Mouse (Mus musculus) brain, embryonic 14.5 days (tissue): Measurements from ENCODE around the gene Cntnap2.

Experiments used
- CTCF ChIP-seq: fragments of 200-500 bp; IDR thresholded peaks from 2 replicates; pipeline ENCODE4 v1.5.1; 2012; ENCODE audit warnings: inconsistent platforms, mild to moderate bottlenecking, moderate library complexity, borderline replicate concordance; ENCODE audit not compliant: insufficient read depth, insufficient read length; ENCODE audit errors: extremely low read depth
- POLR2A ChIP-seq: fragments of 200-500 bp; IDR thresholded peaks from 2 replicates; pipeline ENCODE4 v1.6.1; 2012; ENCODE audit warnings: mild to moderate bottlenecking, inconsistent platforms, borderline replicate concordance; ENCODE audit not compliant: poor library complexity, insufficient read depth, insufficient read length, severe bottlenecking; ENCODE audit errors: extremely low read depth

- TF ChIP-seq POLR2A = no peak
- no peak for TF ChIP-seq CTCF
Measured at GRCm38 (mm10) chr6:45290154-45290553, 231.0 kb downstream of the Cntnap2 start.
